Mouse (Mus musculus): ENCODE data around the gene Rgl2. TPM values are rescaled to one million over a fixed set of nuclear protein-coding genes. Genes with fewer than 3 reads are reported as not detected.
"Not testable (repeated sequence)": the region's sequence is repeated elsewhere in the genome, so short reads cannot be mapped to it uniquely, and the experiment has no call there.

The Rgl2 gene
- polyA plus RNA-seq, 1 experiment from 2014 or later: 47.2 TPM

GRCm38 (mm10) chr17:33892429-33892828 lies 36.9 kb upstream of the Rgl2 start:
- no peaks in the 10 kb centered on the region for H3K36me3 ChIP-seq (ENCODE audit: control insufficient read depth, insufficient read depth, low read length)

GRCm38 (mm10) chr17:33893011-33893410 lies 36.3 kb upstream of the Rgl2 start:
- H3K27ac ChIP-seq (replicated peaks; ENCODE audit: low read depth, low read length); ATAC-seq (ENCODE audit: low FRiP score, low TSS enrichment); H3K9me3 ChIP-seq (ENCODE audit: control insufficient read depth, low read length); H3K4me1 ChIP-seq (ENCODE audit: control insufficient read depth, insufficient read depth, low read length); DNase-seq; H3K36me3 ChIP-seq (ENCODE audit: control insufficient read depth, insufficient read depth, low read length); H3K27me3 ChIP-seq (ENCODE audit: control insufficient read depth, insufficient read depth, low read length); H3K9ac ChIP-seq (replicated peaks; ENCODE audit: low read length); H3K4me2 ChIP-seq (ENCODE audit: low read length); H3K4me3 ChIP-seq (replicated peaks; ENCODE audit: low read depth, low read length): not testable (repeated sequence)
- WGBS: 72% methylated on average over 4 of the region's 4 CpGs

More at GRCm38 (mm10) chr17:33892429-33892828, 36.9 kb upstream of the Rgl2 start:
- WGBS: 10% methylated on average over 7 of the region's 7 CpGs
- H3K4me3 ChIP-seq (replicated peaks; ENCODE audit: low read depth, low read length): no peak overlapping the region
- no peak overlapping the region for H3K9ac ChIP-seq (replicated peaks; ENCODE audit: low read length)
- H3K9me3 ChIP-seq (ENCODE audit: control insufficient read depth, low read length): no peaks in the 10 kb centered on the region
- H3K4me1 ChIP-seq (ENCODE audit: control insufficient read depth, insufficient read depth, low read length): no peaks in the 10 kb centered on the region
- H3K27ac ChIP-seq (replicated peaks; ENCODE audit: low read depth, low read length): no peak overlapping the region
- H3K4me2 ChIP-seq (ENCODE audit: low read length): no peak overlapping the region
- H3K27me3 ChIP-seq (ENCODE audit: control insufficient read depth, insufficient read depth, low read length): no peaks in the 10 kb centered on the region
- no peak for ATAC-seq (ENCODE audit: low FRiP score, low TSS enrichment)
- no peak for DNase-seq

GRCm38 (mm10) chr17:33897114-33897794 lies 32.1 kb upstream of the Rgl2 start:
- no peaks in the 10 kb centered on the region for H3K27me3 ChIP-seq (ENCODE audit: control insufficient read depth, insufficient read depth, low read length)
- DNase-seq (peak; percentile 78), ATAC-seq (ENCODE audit: low FRiP score, low TSS enrichment) (no peak)
- H3K4me2 ChIP-seq (ENCODE audit: low read length): no peak overlapping the region
- no peak overlapping the region for H3K27ac ChIP-seq (replicated peaks; ENCODE audit: low read depth, low read length)
- H3K36me3 ChIP-seq (ENCODE audit: control insufficient read depth, insufficient read depth, low read length): no peaks in the 10 kb centered on the region
- no peaks in the 10 kb centered on the region for H3K4me1 ChIP-seq (ENCODE audit: control insufficient read depth, insufficient read depth, low read length)
- no peak overlapping the region for H3K9ac ChIP-seq (replicated peaks; ENCODE audit: low read length)
- no peak overlapping the region for H3K4me3 ChIP-seq (replicated peaks; ENCODE audit: low read depth, low read length)
- WGBS: 42% methylated on average over 6 of the region's 6 CpGs
- no peaks in the 10 kb centered on the region for H3K9me3 ChIP-seq (ENCODE audit: control insufficient read depth, low read length)

- H3K9me3 ChIP-seq (ENCODE audit: control insufficient read depth, low read length); H3K36me3 ChIP-seq (ENCODE audit: control insufficient read depth, insufficient read depth, low read length); DNase-seq; H3K9ac ChIP-seq (replicated peaks; ENCODE audit: low read length); H3K4me1 ChIP-seq (ENCODE audit: control insufficient read depth, insufficient read depth, low read length); H3K27ac ChIP-seq (replicated peaks; ENCODE audit: low read depth, low read length); H3K4me2 ChIP-seq (ENCODE audit: low read length); H3K4me3 ChIP-seq (replicated peaks; ENCODE audit: low read depth, low read length); ATAC-seq (ENCODE audit: low FRiP score, low TSS enrichment); H3K27me3 ChIP-seq (ENCODE audit: control insufficient read depth, insufficient read depth, low read length): not testable (repeated sequence)
- 89% methylated on average over 4 of the region's 4 CpGs for WGBS
Measured at GRCm38 (mm10) chr17:33898193-33898592, 31.1 kb upstream of the Rgl2 start.

GRCm38 (mm10) chr17:33899642-33900041 lies 29.7 kb upstream of the Rgl2 start:
- no peak overlapping the region for H3K27ac ChIP-seq (replicated peaks; ENCODE audit: low read depth, low read length)
- no peak for ATAC-seq (ENCODE audit: low FRiP score, low TSS enrichment)
- no peaks in the 10 kb centered on the region for H3K9me3 ChIP-seq (ENCODE audit: control insufficient read depth, low read length)
- no peaks in the 10 kb centered on the region for H3K27me3 ChIP-seq (ENCODE audit: control insufficient read depth, insufficient read depth, low read length)
- H3K9ac ChIP-seq (replicated peaks; ENCODE audit: low read length): no peak overlapping the region
- H3K4me3 ChIP-seq (replicated peaks; ENCODE audit: low read depth, low read length): no peak overlapping the region
- no peak overlapping the region for H3K4me2 ChIP-seq (ENCODE audit: low read length)
- 84% methylated on average over 4 of the region's 4 CpGs for WGBS
- DNase-seq: no peak
- H3K4me1 ChIP-seq (ENCODE audit: control insufficient read depth, insufficient read depth, low read length): no peaks in the 10 kb centered on the region
- H3K36me3 ChIP-seq (ENCODE audit: control insufficient read depth, insufficient read depth, low read length): no peaks in the 10 kb centered on the region

GRCm38 (mm10) chr17:33900281-33900988 lies 28.9 kb upstream of the Rgl2 start:
- Histone ChIP-seq H3K4me1 (ENCODE audit: control insufficient read depth, insufficient read depth, low read length) (no peaks in the 10 kb centered on the region), H3K36me3 (ENCODE audit: control insufficient read depth, insufficient read depth, low read length) (no peaks in the 10 kb centered on the region), H3K9me3 (ENCODE audit: control insufficient read depth, low read length) (no peaks in the 10 kb centered on the region), H3K27me3 (ENCODE audit: control insufficient read depth, insufficient read depth, low read length) (no peaks in the 10 kb centered on the region), H3K4me2 (ENCODE audit: low read length) (no peak overlapping the region), H3K9ac (replicated peaks; ENCODE audit: low read length) (no peak overlapping the region), H3K27ac (replicated peaks; ENCODE audit: low read depth, low read length) (no peak overlapping the region), H3K4me3 (replicated peaks; ENCODE audit: low read depth, low read length) (no peak overlapping the region)
- WGBS: 74% methylated on average over 7 of the region's 7 CpGs
- ATAC-seq (ENCODE audit: low FRiP score, low TSS enrichment) (no peak), DNase-seq (no peak)

GRCm38 (mm10) chr17:33900989-33901314 lies 28.4 kb upstream of the Rgl2 start:
- WGBS: 86% methylated on average over 4 of the region's 4 CpGs
- no peak overlapping the region for H3K4me3 ChIP-seq (replicated peaks; ENCODE audit: low read depth, low read length)
- H3K27me3 ChIP-seq (ENCODE audit: control insufficient read depth, insufficient read depth, low read length): no peaks in the 10 kb centered on the region
- H3K36me3 ChIP-seq (ENCODE audit: control insufficient read depth, insufficient read depth, low read length): no peaks in the 10 kb centered on the region
- H3K9ac ChIP-seq (replicated peaks; ENCODE audit: low read length): no peak overlapping the region
- no peak for ATAC-seq (ENCODE audit: low FRiP score, low TSS enrichment)
- H3K4me2 ChIP-seq (ENCODE audit: low read length): no peak overlapping the region
- H3K9me3 ChIP-seq (ENCODE audit: control insufficient read depth, low read length): no peaks in the 10 kb centered on the region
- no peak for DNase-seq
- H3K4me1 ChIP-seq (ENCODE audit: control insufficient read depth, insufficient read depth, low read length): no peaks in the 10 kb centered on the region
- H3K27ac ChIP-seq (replicated peaks; ENCODE audit: low read depth, low read length): no peak overlapping the region

GRCm38 (mm10) chr17:33901653-33902052 lies 27.7 kb upstream of the Rgl2 start:
- Histone ChIP-seq H3K9ac (replicated peaks; ENCODE audit: low read length) (no peak overlapping the region), H3K27me3 (ENCODE audit: control insufficient read depth, insufficient read depth, low read length) (no peaks in the 10 kb centered on the region), H3K4me3 (replicated peaks; ENCODE audit: low read depth, low read length) (no peak overlapping the region), H3K4me1 (ENCODE audit: control insufficient read depth, insufficient read depth, low read length) (no peaks in the 10 kb centered on the region), H3K9me3 (ENCODE audit: control insufficient read depth, low read length) (no peaks in the 10 kb centered on the region), H3K4me2 (ENCODE audit: low read length) (no peak overlapping the region), H3K27ac (replicated peaks; ENCODE audit: low read depth, low read length) (no peak overlapping the region), H3K36me3 (ENCODE audit: control insufficient read depth, insufficient read depth, low read length) (no peaks in the 10 kb centered on the region)
- ATAC-seq (ENCODE audit: low FRiP score, low TSS enrichment) (no peak), DNase-seq (no peak)
- 84% methylated on average over 4 of the region's 4 CpGs for WGBS

- no peak for DNase-seq
- WGBS: 84% methylated on average over 4 of the region's 4 CpGs
- H3K36me3 ChIP-seq (ENCODE audit: control insufficient read depth, insufficient read depth, low read length): no peaks in the 10 kb centered on the region
- no peak overlapping the region for H3K4me3 ChIP-seq (replicated peaks; ENCODE audit: low read depth, low read length)
- ATAC-seq (ENCODE audit: low FRiP score, low TSS enrichment): no peak
- H3K9me3 ChIP-seq (ENCODE audit: control insufficient read depth, low read length): no peaks in the 10 kb centered on the region
- H3K27me3 ChIP-seq (ENCODE audit: control insufficient read depth, insufficient read depth, low read length): no peaks in the 10 kb centered on the region
- H3K4me2 ChIP-seq (ENCODE audit: low read length): no peak overlapping the region
- H3K9ac ChIP-seq (replicated peaks; ENCODE audit: low read length): no peak overlapping the region
- H3K4me1 ChIP-seq (ENCODE audit: control insufficient read depth, insufficient read depth, low read length): no peaks in the 10 kb centered on the region
- H3K27ac ChIP-seq (replicated peaks; ENCODE audit: low read depth, low read length): no peak overlapping the region
Measured at GRCm38 (mm10) chr17:33902079-33902478, 27.3 kb upstream of the Rgl2 start.
